Mouse (Mus musculus): ENCODE measurements around the gene Rad17. TPM values are rescaled to one million over a fixed set of nuclear protein-coding genes. Genes with fewer than 3 reads are reported as not detected.

The Rad17 gene
- polyA plus RNA-seq, 1 experiment = 18.6 TPM

DNA sequence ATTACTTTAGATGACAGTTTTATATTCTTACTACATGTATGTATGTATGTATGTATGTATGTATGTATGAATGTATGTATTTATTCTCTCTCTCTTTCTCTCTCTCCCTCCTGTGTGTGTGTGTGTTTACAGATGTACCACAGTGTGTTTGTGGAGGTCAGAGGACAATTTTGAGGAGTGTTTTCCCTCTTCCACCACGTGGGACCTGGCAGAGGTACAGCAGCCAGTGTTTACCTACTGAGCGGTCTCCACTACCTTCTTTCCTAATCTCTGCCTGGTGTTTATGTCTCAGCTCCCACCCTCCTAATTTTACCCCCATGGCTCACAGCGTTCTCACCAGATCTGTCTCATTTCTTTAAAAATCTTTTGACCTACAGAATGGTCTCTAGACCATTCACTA is 71.6 kb downstream of the Rad17 start:
- no peak for TF ChIP-seq POLR2A (IDR thresholded peaks at IDR 0.05; ENCODE audit: borderline replicate concordance, low read depth, low read length)
- TF ChIP-seq CTCF (IDR thresholded peaks at IDR 0.05; ENCODE audit: low read depth, low read length) = no peak
- Histone ChIP-seq H3K4me3 (ENCODE audit: insufficient read depth, low read length) (no peak overlapping the region), H3K27ac (ENCODE audit: insufficient read depth, low read depth, low read length) (no peak overlapping the region), H3K4me1 (ENCODE audit: control insufficient read depth, insufficient read depth, low read length) (peaks cover 4% of the 10 kb centered on the region; the same call in 1 of the 2 replicates)

GRCm38 (mm10) chr13:100575950-100576349 is 74.9 kb downstream of the Rad17 start:
- TF ChIP-seq CTCF (IDR thresholded peaks at IDR 0.05; ENCODE audit: low read depth, low read length) = no peak
- no peak for TF ChIP-seq POLR2A (IDR thresholded peaks at IDR 0.05; ENCODE audit: borderline replicate concordance, low read depth, low read length)
- Histone ChIP-seq H3K4me3 (ENCODE audit: insufficient read depth, low read length) (no peak overlapping the region), H3K4me1 (ENCODE audit: control insufficient read depth, insufficient read depth, low read length) (peaks cover 2% of the 10 kb centered on the region; the same call in 1 of the 2 replicates), H3K27ac (ENCODE audit: insufficient read depth, low read depth, low read length) (no peak overlapping the region)

GRCm38 (mm10) chr13:100570713-100571112 is 80.1 kb downstream of the Rad17 start:
- H3K4me1 ChIP-seq (ENCODE audit: control insufficient read depth, insufficient read depth, low read length) = no peaks in the 10 kb centered on the region
- TF ChIP-seq POLR2A (IDR thresholded peaks at IDR 0.05; ENCODE audit: borderline replicate concordance, low read depth, low read length) = no peak
- no peak for TF ChIP-seq CTCF (IDR thresholded peaks at IDR 0.05; ENCODE audit: low read depth, low read length)
- H3K27ac ChIP-seq (ENCODE audit: insufficient read depth, low read depth, low read length) = no peak overlapping the region
- H3K4me3 ChIP-seq (ENCODE audit: insufficient read depth, low read length) = no peak overlapping the region

GRCm38 (mm10) chr13:100568359-100568758 is 82.5 kb downstream of the Rad17 start:
- no peaks in the 10 kb centered on the region for H3K4me1 ChIP-seq (ENCODE audit: control insufficient read depth, insufficient read depth, low read length)
- no peak overlapping the region for H3K4me3 ChIP-seq (ENCODE audit: insufficient read depth, low read length)
- H3K27ac ChIP-seq (ENCODE audit: insufficient read depth, low read depth, low read length) = no peak overlapping the region
- no peak for TF ChIP-seq CTCF (IDR thresholded peaks at IDR 0.05; ENCODE audit: low read depth, low read length)
- no peak for TF ChIP-seq POLR2A (IDR thresholded peaks at IDR 0.05; ENCODE audit: borderline replicate concordance, low read depth, low read length)

Other genes with a start within 250 kb of the Rad17 start
- 0.25 and 0.27 TPM in 2 replicates for gene Naip1, start 198.2 kb downstream of the Rad17 start, polyA plus RNA-seq (2012; ENCODE audit: insufficient read depth, insufficient read length, missing spikeins)
- 17.7 and 23.6 TPM in 2 replicates for gene Gtf2h2, start 158.5 kb downstream of the Rad17 start, polyA plus RNA-seq (2012; ENCODE audit: insufficient read depth, insufficient read length, missing spikeins)
- gene Ocln, start 98.3 kb downstream of the Rad17 start, polyA plus RNA-seq (2012; ENCODE audit: insufficient read depth, insufficient read length, missing spikeins) = 0.44 and 0.50 TPM in 2 replicates
- 0.47 TPM in 1 of 2 replicates, not detected in the other for gene Marveld2, start 34.1 kb downstream of the Rad17 start, polyA plus RNA-seq (2012; ENCODE audit: insufficient read depth, insufficient read length, missing spikeins)
- 93.3 and 95.3 TPM in 2 replicates for gene Ak6, start 72 bp downstream of the Rad17 start, polyA plus RNA-seq (2012; ENCODE audit: insufficient read depth, insufficient read length, missing spikeins)
- 2.1 and 3.5 TPM in 2 replicates for gene Taf9, start 528 bp upstream of the Rad17 start, polyA plus RNA-seq (2012; ENCODE audit: insufficient read depth, insufficient read length, missing spikeins)
- 7.6 and 9.3 TPM in 2 replicates for gene Ccdc125, start 18.7 kb upstream of the Rad17 start, polyA plus RNA-seq (2012; ENCODE audit: insufficient read depth, insufficient read length, missing spikeins)
- gene Cdk7, start 79.9 kb upstream of the Rad17 start, polyA plus RNA-seq (2012; ENCODE audit: insufficient read depth, insufficient read length, missing spikeins) = 27.1 and 29.5 TPM in 2 replicates
- gene Mrps36, start 93.6 kb upstream of the Rad17 start, polyA plus RNA-seq (2012; ENCODE audit: insufficient read depth, insufficient read length, missing spikeins) = 68.4 and 89.2 TPM in 2 replicates
- 13.5 and 14.2 TPM in 2 replicates for gene Cenph, start 124.8 kb upstream of the Rad17 start, polyA plus RNA-seq (2012; ENCODE audit: insufficient read depth, insufficient read length, missing spikeins)
- 35.0 and 42.5 TPM in 2 replicates for gene Ccnb1, start 135.5 kb upstream of the Rad17 start, polyA plus RNA-seq (2012; ENCODE audit: insufficient read depth, insufficient read length, missing spikeins)
- 47.3 and 53.8 TPM in 2 replicates for gene Slc30a5, start 182.4 kb upstream of the Rad17 start, polyA plus RNA-seq (2012; ENCODE audit: insufficient read depth, insufficient read length, missing spikeins)